Mouse (Mus musculus) cerebellum, adult 2 months (tissue): ENCODE results near the gene Rock2. TPM values are rescaled to one million over a fixed set of nuclear protein-coding genes. Genes with fewer than 3 reads are reported as not detected.

Experiments used
- DNase-seq, 2 experiments: peaks; one replicate each; pipeline ENCODE4 v3.0.0; 2021
- H3K27ac ChIP-seq: fragments of 200-500 bp; 2 replicates; pipeline ENCODE4 v1.5.1; 2012; ENCODE audit warnings: low read length, control low read depth, inconsistent platforms; ENCODE audit not compliant: insufficient read depth
- H3K27me3 ChIP-seq: fragments of 200-500 bp; 2 replicates; pipeline ENCODE4 v1.6.1; 2012; ENCODE audit warnings: inconsistent platforms, mild to moderate bottlenecking, low read length, moderate library complexity; ENCODE audit not compliant: control insufficient read depth, insufficient read depth
- H3K4me1 ChIP-seq: fragments of 200-500 bp; 2 replicates; pipeline ENCODE4 v1.6.1; 2011; ENCODE audit warnings: low read length; ENCODE audit not compliant: control insufficient read depth, insufficient read depth
- H3K4me3 ChIP-seq: fragments of 200-500 bp; replicated peaks from 2 replicates; pipeline ENCODE3; 2011; ENCODE audit warnings: mild to moderate bottlenecking, low read depth, low read length, control low read depth; ENCODE audit not compliant: insufficient read depth
- CTCF ChIP-seq: fragments of 200-500 bp; IDR thresholded peaks from 2 replicates; pipeline ENCODE4 v1.5.1; 2011; ENCODE audit warnings: low read depth, mild to moderate bottlenecking, control low read depth, low read length, moderate library complexity, borderline replicate concordance; ENCODE audit not compliant: insufficient read depth
- POLR2A ChIP-seq: fragments of 200-500 bp; IDR thresholded peaks from 2 replicates; pipeline ENCODE4 v1.6.1; 2011; ENCODE audit warnings: low read length, control low read depth, borderline replicate concordance; ENCODE audit not compliant: insufficient read depth
- WGBS: fragments of 180-500 bp; shearing (Covaris S2); methylation state at CpG from one replicate; pipeline ENCODE4 v1.1.7; 2018; 5-methylcytosine and 5-hydroxymethylcytosine counted together
- polyA plus RNA-seq: library from polyadenylated mRNA; depleted of rRNA; stranded (reverse); fragments of >200 nt; gene quantifications from 2 replicates; pipeline ENCODE4 v1.2.3, GENCODE M21; 2012

Gene Rock2
- polyA plus RNA-seq, 1 experiment = 37.5 TPM

DNA sequence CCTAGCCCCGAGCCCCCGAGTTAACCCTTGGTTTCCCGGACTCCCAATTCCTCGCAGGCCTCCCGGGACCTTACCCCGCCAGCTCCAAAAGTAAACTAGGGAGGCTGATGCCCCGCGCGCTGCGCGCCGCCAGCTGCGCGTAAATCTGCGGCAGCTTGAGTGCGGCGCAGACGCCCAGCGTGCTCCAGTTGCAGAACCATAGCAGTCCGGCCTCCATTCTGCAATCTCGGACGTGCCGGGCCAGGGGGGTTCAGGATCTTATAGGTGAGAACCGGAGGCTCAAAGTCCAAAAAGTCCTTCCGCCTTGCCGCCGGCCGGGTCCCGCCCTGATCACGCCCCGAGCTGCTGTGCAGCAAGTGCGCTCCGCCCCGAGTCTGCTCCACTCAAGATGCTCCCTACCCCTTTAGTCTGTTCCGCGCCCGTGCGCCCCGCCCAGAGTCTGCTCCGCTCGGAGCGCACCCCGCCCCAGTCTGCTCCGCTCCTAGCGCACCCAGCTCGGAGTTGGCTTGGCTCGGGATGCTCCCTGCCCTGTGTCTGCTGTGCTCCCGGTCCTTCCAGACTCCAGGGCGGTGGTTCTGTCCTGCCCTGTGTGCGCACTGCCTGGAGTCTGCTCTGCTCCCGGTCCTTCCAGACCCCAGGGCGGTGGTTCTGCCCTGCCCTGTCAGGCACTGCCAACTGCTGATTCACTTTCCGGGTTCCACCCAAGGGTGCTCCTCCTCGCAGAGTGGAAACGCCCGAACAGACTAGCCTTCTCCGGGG is 105.2 kb downstream of the Rock2 start, which contains the start of gene Pqlc3:
TSS of gene Pqlc3 (minus strand) at position 670 of the 759 bp plus-strand sequence.
- Histone ChIP-seq H3K27ac (no peak within 1 kb of the TSS), H3K4me3 (peak within 1 kb of the TSS; percentile 6), H3K4me1 (no peaks in the 10 kb centered on the region; the same call in 1 of the 2 replicates), H3K27me3 (peaks cover 2% of the 10 kb centered on the region; the same call in 1 of the 2 replicates)
- TF ChIP-seq POLR2A (no peak), CTCF (no peak)
- WGBS = 1% methylated on average over 57 of the region's 57 CpGs
- peak; percentile 47 to 55 for DNase-seq

DNA sequence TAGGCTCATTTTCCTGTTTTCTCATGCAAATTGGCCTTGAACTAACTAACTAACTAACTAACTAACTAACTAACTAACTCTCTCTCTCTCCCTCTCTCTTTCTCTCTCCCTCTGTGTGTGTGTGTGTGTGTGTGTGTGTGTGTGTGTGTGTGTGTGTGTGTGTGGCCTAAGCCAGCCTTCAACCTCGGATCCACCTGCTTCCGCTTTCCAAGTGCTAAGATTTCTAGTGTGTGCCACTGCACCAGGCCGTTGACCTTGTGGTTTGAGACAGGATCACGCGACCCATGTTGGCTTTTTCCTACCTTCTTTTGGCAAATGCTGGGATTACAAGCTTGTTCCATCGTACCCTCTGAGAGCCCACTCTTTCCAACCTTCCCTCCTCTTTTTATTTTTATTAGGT is 105.9 kb downstream of the Rock2 start:
- H3K27me3 ChIP-seq = peaks cover 2% of the 10 kb centered on the region; the same call in 1 of the 2 replicates
- H3K4me1 ChIP-seq = no peaks in the 10 kb centered on the region; the same call in 1 of the 2 replicates
- H3K27ac ChIP-seq = no peak overlapping the region
- DNase-seq = no peak
- WGBS = 75% methylated on average over 6 of the region's 6 CpGs
- no peak overlapping the region for H3K4me3 ChIP-seq
- TF ChIP-seq CTCF = no peak
- no peak for TF ChIP-seq POLR2A

DNA sequence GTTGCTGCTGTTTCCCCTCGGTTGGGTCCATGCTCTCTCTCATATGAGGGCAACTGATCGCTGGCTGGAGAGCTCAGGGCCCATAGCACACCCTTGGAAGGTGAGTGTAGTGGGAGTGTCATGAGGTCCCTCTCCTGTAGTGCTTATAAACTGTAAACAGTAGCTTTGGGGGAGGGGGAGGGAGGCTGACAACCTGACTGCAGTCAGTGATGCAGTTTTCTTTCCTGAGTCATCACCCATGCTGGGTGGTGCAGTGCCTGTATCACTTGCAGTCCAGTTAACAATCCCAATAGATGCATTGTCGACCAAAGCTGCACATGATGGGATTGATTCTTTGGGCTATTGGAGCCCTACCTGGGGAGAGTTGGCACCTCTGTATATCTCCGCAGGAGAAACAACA is 106.5 kb downstream of the Rock2 start:
- TF ChIP-seq CTCF = no peak
- TF ChIP-seq POLR2A = no peak
- no peak for DNase-seq
- WGBS = 63% methylated on average over 4 of the region's 4 CpGs
- H3K27me3 ChIP-seq = peaks cover 2% of the 10 kb centered on the region; the same call in 1 of the 2 replicates
- no peak overlapping the region for H3K4me3 ChIP-seq
- no peaks in the 10 kb centered on the region; the same call in 1 of the 2 replicates for H3K4me1 ChIP-seq
- H3K27ac ChIP-seq = no peak overlapping the region

DNA sequence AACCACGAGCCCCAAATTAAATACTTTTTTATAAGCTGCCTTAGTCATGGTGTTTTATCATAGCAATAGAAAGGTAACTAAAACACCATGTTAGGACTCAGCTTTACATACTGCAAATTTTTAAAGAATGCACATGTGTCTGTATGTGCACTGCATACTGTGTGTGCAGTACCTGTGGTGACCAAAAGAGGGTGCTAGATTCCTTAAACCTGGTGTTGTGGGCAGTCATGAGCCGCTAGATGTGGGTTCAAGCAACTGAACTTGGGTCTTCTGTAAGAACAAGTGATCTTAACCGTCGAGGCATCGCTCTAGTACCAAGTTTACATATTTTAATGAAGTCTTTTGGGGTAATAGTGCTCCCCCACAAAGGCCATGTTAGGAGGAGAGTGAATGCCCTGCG is 114.8 kb downstream of the Rock2 start:
- Histone ChIP-seq H3K27me3 (no peaks in the 10 kb centered on the region), H3K4me3 (no peak overlapping the region), H3K27ac (no peak overlapping the region), H3K4me1 (no peaks in the 10 kb centered on the region)
- 95% methylated on average over 6 of the region's 6 CpGs for WGBS
- TF ChIP-seq CTCF (no peak), POLR2A (no peak)
- DNase-seq = no peak

DNA sequence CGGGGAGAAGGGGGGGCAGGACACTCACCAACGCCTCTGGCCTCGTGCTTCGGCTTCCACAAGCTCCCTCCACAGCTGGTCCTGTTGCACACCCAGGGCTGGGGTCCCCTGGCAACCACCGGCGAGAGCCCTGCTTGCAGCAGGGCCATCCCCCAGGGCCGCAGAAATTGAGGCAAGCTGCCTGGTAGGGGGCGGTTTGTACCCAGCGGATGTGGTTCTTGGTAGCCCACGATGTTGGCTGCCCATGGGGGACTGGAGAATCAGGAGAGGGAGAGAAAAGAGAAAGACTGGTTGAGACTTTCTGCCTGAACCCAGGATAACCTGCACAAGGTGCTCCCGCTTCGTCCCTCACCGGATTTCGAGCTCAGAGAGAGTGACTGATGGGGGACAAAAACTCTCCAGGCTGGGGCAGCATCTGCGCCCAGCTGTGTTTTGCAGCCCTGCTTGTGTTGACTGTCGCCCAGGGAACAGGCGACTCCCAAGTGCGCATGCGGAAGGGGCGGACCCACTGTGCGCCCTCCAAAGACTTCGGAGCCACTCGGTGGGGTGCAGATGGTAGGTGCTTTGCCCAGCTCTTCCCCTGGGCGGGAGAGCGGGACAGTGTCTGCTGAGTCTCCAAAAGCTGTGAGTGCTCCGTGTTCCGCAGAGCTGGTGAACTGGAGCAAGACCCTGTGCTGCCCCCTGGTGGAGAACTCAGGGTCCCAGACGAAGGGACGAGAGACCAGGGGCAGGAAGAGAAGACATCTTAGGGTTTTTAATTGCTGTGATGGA is 116.6 kb downstream of the Rock2 start, which contains the start of gene 2410004P03Rik:
TSS of gene 2410004P03Rik (minus strand) at position 628 of the 771 bp plus-strand sequence.
- TF ChIP-seq POLR2A (no peak), CTCF (peak; percentile 65)
- DNase-seq = peak; percentile 48 to 64
- Histone ChIP-seq H3K27ac (no peak within 1 kb of the TSS), H3K4me1 (no peaks in the 10 kb centered on the region), H3K4me3 (peak within 1 kb of the TSS; percentile 17), H3K27me3 (no peaks in the 10 kb centered on the region)
- WGBS = 6% methylated on average over 29 of the region's 29 CpGs

DNA sequence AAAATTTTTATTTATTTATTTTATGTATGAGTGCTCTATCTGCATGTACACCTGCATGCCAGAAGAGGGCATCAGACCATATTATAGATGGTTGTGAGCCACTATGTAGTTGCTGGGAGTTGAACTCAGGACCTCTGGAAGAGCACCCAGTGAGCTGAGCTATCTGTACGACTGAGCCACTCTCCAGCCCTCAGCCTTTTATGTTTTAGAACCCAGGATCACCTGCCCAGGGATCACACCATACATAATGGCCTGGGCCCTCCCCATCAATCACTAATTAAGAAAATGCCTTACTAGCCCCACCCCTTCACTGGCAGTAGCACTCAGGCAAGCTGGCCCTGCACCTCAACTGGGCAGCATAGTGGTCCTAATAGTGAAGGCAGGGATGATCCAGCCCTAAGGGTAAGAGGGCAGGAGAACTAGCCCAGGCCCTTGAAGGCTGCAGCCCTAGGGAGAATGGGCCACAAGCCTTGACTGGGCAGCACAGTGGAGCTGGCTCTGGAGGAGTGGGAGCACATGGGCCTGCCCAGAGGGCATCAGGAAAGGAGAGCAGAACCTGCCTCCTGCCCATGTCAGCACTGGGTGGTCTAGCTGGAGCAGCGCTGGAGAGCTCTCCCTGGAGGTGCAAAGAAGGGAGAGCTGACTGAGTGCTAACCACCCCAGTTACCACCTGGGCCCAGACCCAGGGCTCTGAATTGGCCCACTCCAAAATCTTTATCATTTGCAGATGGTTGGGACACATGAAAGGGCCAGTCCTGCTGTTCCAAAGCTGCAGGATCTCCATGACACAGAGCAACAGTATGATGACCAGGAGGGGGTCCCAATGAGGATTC is 117.6 kb downstream of the Rock2 start:
- Histone ChIP-seq H3K27ac (no peak overlapping the region), H3K4me1 (no peaks in the 10 kb centered on the region), H3K27me3 (no peaks in the 10 kb centered on the region), H3K4me3 (no peak overlapping the region)
- DNase-seq = no peak
- TF ChIP-seq POLR2A = no peak
- TF ChIP-seq CTCF = no peak
- 82% methylated on average over 2 of the region's 2 CpGs for WGBS

DNA sequence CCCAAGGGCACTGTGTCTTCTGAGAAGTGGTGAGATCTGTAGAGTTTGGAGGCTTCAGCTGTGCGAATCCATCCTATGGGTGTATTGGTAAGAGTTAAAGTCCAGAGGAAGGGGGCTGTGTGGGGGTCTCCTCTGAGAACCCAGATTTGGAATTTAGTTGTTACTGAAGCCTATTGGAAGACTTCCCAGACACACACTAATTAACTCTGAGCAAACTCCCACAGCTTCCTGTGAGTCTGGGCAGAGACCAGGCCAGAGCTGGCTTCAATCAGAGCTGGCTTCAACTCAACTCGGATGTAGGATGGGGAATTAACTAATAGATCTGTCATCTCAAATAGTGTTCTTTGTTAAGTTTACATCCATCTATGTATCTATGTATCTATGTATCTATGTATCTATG is 121.0 kb downstream of the Rock2 start:
- Histone ChIP-seq H3K27ac (no peak overlapping the region), H3K4me1 (no peaks in the 10 kb centered on the region), H3K4me3 (no peak overlapping the region), H3K27me3 (no peaks in the 10 kb centered on the region)
- no peak for DNase-seq
- TF ChIP-seq CTCF (no peak), POLR2A (no peak)
- WGBS = 44% methylated on average over 2 of the region's 2 CpGs
